Mouse (Mus musculus) effector memory CD4-positive, alpha-beta T cell, adult 5 months (primary cell): ENCODE measurements around the gene Efs. TPM values are rescaled to one million over a fixed set of nuclear protein-coding genes. Genes with fewer than 3 reads are reported as not detected.

Experiments used
- polyA plus RNA-seq: library from polyadenylated mRNA; unstranded; fragments of 100-300 nt; shearing (Covaris generic); gene quantifications from one replicate; pipeline ENCODE4 v1.2.1, GENCODE M21; 2017

Efs gene
- not detected for polyA plus RNA-seq

GRCm38 (mm10) chr14:54925349-54926342, at the start of gene Efs:
TSS of gene Efs (minus strand) at chr14:54926126.

DNA sequence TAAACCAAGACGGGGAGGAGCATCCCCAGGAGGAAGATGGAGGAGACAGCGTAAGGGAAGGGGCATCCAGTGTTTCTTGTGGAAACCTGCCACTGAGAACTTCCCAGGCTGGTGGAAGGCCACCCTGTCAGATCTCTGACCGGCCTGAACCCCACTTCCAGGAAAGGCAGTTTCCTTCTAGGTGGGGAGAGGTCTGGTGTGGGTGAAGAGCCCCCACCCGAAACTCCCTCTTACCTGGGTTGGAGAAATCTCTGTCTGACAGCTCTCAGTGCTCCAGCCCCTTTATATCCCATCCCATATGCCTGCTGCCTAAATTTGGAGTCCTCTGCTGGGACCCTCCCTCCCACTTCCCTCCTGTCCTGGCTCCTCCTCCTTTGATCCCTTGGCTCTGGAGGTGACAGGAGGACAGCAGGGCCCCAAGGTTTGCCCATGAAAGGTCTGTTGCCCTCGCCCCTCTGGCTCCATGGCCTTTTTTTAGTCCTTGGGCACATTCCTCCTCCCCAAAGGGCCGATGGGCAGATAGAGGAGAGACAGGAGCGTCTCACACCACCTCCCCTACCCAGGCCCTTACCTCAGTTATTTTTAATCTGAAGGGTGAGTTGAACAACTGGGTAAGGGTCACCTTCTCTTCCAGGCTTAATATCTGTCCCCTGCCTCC, 40.5 kb upstream of the Efs start, which contains the start of gene Myh6:
Myh6 (minus strand) TSS at position 608 of the 658 bp plus-strand sequence.

GRCm38 (mm10) chr14:54935904-54936830, 10.2 kb upstream of the Efs start, which contains the start of gene Cmtm5:
TSS of gene Cmtm5 (plus strand) at chr14:54936261.

GRCm38 (mm10) chr14:54932645-54933150, 6.8 kb upstream of the Efs start, which contains the start of gene Il25:
TSS of gene Il25 (plus strand) at chr14:54932695.

GRCm38 (mm10) chr14:54912886-54913285, 13.0 kb downstream of the Efs start, which contains the start of gene Slc22a17:
TSS of gene Slc22a17 (minus strand) at chr14:54913132.

DNA sequence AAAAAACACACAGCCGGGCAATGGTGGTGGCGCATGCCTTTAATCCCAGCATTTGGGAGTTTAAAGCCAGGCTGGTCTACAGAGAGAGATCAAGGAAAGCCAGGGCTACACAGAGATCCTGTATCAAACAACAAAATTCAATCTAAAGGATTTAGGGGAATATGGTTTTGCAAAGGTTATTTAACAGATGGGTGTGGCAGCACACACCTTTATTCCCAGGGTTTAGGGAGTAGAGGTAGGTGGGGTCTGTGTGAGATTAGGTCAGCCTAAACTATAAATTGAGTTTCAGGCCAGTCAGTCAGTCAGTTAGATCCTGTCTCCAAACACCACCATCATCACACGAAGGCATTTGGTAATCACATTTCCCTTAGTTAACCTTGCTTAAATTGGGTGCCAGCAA, 33.7 kb downstream of the Efs start, which contains the start of gene Pabpn1:
Pabpn1 (plus strand) TSS at position 301 of the 400 bp plus-strand sequence.

DNA sequence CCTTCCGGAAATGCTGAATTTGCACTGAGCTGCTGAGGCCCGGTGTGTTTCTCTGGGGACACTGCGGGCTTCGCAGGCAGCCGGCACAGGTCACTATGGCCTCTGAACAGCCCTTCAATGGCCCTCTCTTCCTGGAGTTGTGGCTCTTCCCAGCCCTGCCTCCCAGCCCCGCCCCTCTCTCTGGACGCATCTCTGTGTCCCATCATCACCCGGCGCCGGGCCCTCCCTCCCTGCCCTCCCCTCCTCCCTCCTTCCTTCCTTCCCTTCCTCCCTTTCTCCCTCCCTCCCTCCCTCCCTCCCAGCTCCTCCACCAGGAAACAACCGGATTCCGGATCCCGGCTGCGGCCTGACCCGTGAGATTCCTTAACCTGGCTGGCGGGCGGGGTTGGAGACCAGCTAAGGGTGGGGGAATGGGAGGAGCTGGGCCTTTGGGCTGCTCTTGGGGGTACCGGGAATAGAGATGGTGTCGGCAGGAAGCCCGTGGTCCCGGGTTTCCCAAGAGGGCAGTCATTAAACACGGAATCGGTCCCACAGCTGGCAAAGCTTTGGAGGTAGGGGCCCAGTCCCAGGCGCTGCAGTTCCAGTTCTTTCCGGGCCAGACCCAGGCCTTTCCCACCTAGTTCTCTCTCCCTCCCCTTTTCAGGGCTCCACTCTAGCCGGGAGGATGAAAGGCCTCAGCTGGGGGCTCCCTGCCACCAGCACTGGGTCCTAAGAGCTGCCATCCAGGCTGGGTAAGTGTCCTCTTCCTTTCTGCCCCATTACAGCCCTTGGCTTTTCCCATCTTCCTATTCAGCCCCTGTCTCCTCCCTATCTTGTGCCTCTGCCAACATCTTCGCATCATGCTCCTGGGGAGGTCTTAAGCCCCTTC, 42.5 kb downstream of the Efs start, which contains the start of the genes Bcl2l2 and Gm20521:
Bcl2l2 (plus strand) TSS at position 224 of the 868 bp plus-strand sequence.
Gm20521 (plus strand) TSS at position 288 of the 868 bp plus-strand sequence.

DNA sequence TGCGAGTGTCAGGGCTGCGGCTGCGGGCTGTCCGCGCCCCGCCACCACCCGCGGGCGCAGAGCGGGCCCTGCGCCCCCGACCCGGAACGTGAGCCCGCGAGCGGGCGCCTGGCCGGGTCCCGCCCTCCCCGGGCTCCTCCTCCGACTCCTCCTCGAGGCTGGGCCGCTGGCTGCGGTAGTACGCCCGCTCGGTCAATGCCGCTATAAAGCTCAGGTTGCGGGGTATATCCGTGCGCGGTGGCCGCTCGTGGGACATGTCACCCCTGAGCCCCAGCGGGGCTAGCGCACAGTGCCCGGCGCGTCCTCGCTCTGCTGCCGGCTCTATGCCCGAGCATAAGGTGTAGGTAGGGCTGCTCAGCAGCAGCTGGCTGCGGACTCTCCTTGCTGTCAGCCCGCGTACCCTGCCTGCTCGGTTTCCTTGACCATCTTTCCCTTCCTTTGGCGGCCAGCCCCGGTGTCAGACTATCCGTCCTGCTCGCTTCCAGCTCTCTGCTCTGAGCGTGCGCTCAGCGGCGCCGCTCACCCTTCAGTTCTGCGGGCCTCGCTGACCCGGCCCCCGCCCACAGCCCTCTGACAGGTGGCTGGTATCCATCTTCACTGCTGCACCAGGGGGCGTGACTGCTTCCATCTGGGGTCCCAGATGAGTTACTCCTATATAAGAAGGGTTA, 48.7 kb downstream of the Efs start, which contains the start of gene Ppp1r3e:
Ppp1r3e (minus strand) TSS at position 503 of the 668 bp plus-strand sequence.

DNA sequence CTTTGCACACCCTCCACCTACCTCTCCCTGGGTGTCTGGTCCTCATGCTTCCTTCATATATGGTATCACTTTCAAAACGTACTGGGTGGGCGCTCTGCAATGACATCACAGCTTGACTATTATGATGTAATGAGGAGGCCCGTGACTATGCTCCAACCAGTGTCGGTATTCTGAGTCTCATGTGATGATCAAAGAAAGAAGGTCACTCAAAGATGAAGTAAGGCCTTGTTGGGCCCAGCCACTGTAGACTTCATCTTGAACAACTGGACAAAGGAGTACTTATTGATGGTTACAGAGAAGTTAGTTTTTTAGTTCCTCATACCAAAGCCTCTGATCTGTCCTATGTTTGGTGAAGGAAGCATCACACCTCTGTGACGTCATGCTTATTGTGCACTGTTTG, 55.1 kb downstream of the Efs start, which contains the start of gene Homez:
Homez (minus strand) TSS at position 101 of the 400 bp plus-strand sequence.

Other genes with a start within 250 kb of the Efs start
- gene 1700123O20Rik, start 239.9 kb downstream of the Efs start, polyA plus RNA-seq = 53.0 TPM
- gene Acin1, start 239.2 kb downstream of the Efs start, polyA plus RNA-seq = 106 TPM
- gene Gm29776, start 227.3 kb downstream of the Efs start, polyA plus RNA-seq = 0.16 TPM
- gene Cebpe, start 214.0 kb downstream of the Efs start, polyA plus RNA-seq = not detected
- not detected for gene Slc7a8, start 144.2 kb downstream of the Efs start, polyA plus RNA-seq
- gene Rnf212b, start 112.0 kb downstream of the Efs start, polyA plus RNA-seq = not detected
- 7.2 TPM for gene Homez, start 55.2 kb downstream of the Efs start, polyA plus RNA-seq
- gene Ppp1r3e, start 48.6 kb downstream of the Efs start, polyA plus RNA-seq = 2.8 TPM
- 0.16 TPM for gene Bcl2l2, start 42.7 kb downstream of the Efs start, polyA plus RNA-seq
- not detected for gene Gm20521, start 42.7 kb downstream of the Efs start, polyA plus RNA-seq
- gene Pabpn1, start 33.6 kb downstream of the Efs start, polyA plus RNA-seq = 198 TPM
- gene Slc22a17, start 13.0 kb downstream of the Efs start, polyA plus RNA-seq = 1.7 TPM
- gene Il25, start 6.6 kb upstream of the Efs start, polyA plus RNA-seq = not detected
- gene Cmtm5, start 10.1 kb upstream of the Efs start, polyA plus RNA-seq = not detected
- gene Myh6, start 40.8 kb upstream of the Efs start, polyA plus RNA-seq = not detected
- not detected for gene Gm17428, start 50.8 kb upstream of the Efs start, polyA plus RNA-seq
- not detected for gene Myh7, start 68.5 kb upstream of the Efs start, polyA plus RNA-seq
- gene Ngdn, start 89.3 kb upstream of the Efs start, polyA plus RNA-seq = 107 TPM
- 13.4 TPM for gene Zfhx2, start 166.2 kb upstream of the Efs start, polyA plus RNA-seq
- gene Thtpa, start 168.7 kb upstream of the Efs start, polyA plus RNA-seq = 10.8 TPM
- gene Ap1g2, start 180.5 kb upstream of the Efs start, polyA plus RNA-seq = 145 TPM
- not detected for gene Jph4, start 190.8 kb upstream of the Efs start, polyA plus RNA-seq